Mouse (Mus musculus) heart, postnatal 25 days (tissue): Measurements from ENCODE around the gene Thap2. TPM values are rescaled to one million over a fixed set of nuclear protein-coding genes. Genes with fewer than 3 reads are reported as not detected.
A peak's percentile ranks its signal among the peaks of the same experiment; 100 is the strongest.

Experiments
- DNase-seq: peaks from one replicate; pipeline ENCODE4 v3.0.0; 2022; ENCODE audit warnings: low spot score
- intact Hi-C: fragments of 180-260 bp; cut with DNase I; formaldehyde crosslinking; loops from one replicate; pipeline ENCODE4 v1.15.1; 2025
- total RNA-seq, 2 experiments: library from RNA; stranded (reverse); gene quantifications; 2 replicates each; pipeline ENCODE4 v1.2.3; 2021

Gene Thap2
- total RNA-seq: 1 to 10 TPM; 7.8 to 9.4 TPM

- intact Hi-C loops: loop anchor here (1.0 to 10.0 kb wide), 4 partner anchors 22 to 933 kb away; partner anchors contain the start of genes Rab21 and Tmem19
- peak; percentile 98 for DNase-seq
Observed at GRCm38 (mm10) chr10:115384221-115385017, at the start of gene Thap2, which contains the start of gene Zfc3h1. Gene Thap2 (minus strand): TSS chr10:115384443. Gene Zfc3h1 (plus strand): TSS chr10:115384959.

DNA sequence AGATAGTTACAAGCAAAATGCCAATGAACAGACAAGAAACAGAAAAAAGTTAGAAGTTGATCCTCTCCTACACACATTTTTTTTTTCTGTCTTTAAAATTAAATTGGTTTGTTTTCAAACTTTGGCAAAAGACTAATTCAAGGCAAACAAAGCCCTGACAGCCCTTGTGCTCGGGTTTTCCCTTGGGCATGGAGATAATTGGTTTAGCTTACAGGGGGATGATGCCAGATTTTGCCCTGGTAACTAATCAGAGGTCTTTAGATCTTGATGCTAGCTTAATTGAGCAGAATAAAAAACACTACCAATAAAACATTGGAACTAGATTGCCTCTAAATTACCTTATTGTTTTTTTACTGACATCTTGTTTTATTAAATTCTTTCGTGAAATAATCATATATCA is 41.1 kb upstream of the Thap2 start:
- intact Hi-C loops: loop anchor here (2.0 to 10.0 kb wide), 3 partner anchors 19 to 769 kb away; no protein-coding TSS in a partner anchor
- no peak for DNase-seq

- intact Hi-C loops: loop anchor here (10.0 kb wide), 1 partner anchor 773 kb away; no protein-coding TSS in a partner anchor
- no peak for DNase-seq
Observed at GRCm38 (mm10) chr10:115421976-115422375, 37.7 kb upstream of the Thap2 start.

DNA sequence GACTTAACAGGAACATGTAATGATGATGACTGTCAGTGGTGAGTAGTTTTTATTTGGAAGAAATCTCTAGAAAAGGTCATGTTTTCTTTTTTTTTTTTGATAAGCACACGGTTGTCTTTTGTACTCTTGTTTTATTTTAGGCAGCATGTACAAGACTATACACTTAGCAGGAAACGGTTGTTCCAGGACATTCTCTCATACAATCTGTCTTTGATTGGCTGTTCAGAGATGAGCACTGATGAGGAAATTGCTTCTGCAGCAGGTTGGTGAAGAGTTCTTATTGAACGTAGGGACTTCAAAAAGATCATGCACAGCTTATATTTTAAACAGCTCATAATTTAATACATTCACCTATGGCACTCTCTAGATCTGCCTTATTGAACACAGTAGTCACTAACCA is 29.8 kb upstream of the Thap2 start:
- DNase-seq: no peak
- intact Hi-C loops: no loop called here

DNA sequence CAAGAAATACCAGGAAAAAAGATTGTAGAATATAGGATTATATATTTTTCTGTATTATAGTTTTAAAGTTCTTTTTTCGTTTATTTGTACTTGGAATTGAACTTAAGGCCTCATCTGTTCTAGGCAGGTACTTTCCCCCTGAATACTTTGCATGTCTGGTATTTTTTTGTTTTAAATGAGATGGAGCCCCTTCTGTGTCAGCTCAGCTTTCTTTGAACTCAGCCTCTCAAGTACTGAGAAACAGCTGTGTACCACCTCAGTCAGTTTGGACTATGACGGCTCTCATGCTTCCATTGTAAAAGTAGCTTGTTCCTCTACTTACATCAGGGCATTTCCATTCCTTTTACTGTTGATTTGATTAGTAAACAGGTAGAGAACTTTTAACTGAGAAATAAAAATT is 29.3 kb upstream of the Thap2 start:
- intact Hi-C loops: no loop called here
- no peak for DNase-seq

GRCm38 (mm10) chr10:115406393-115406792 is 22.1 kb upstream of the Thap2 start:
- DNase-seq: no peak
- intact Hi-C loops: loop anchor here (2.0 to 5.0 kb wide), 2 partner anchors 18 to 211 kb away; no protein-coding TSS in a partner anchor

GRCm38 (mm10) chr10:115391896-115392295 is 7.7 kb upstream of the Thap2 start:
- intact Hi-C loops: loop anchor here (5.0 to 10.0 kb wide), 2 partner anchors 35 to 803 kb away; no protein-coding TSS in a partner anchor
- DNase-seq: no peak

- no peak for DNase-seq
- intact Hi-C loops: loop anchor here (5.0 to 10.0 kb wide), 2 partner anchors 36 to 804 kb away; no protein-coding TSS in a partner anchor
Observed at GRCm38 (mm10) chr10:115391076-115391475, 6.8 kb upstream of the Thap2 start.

DNA sequence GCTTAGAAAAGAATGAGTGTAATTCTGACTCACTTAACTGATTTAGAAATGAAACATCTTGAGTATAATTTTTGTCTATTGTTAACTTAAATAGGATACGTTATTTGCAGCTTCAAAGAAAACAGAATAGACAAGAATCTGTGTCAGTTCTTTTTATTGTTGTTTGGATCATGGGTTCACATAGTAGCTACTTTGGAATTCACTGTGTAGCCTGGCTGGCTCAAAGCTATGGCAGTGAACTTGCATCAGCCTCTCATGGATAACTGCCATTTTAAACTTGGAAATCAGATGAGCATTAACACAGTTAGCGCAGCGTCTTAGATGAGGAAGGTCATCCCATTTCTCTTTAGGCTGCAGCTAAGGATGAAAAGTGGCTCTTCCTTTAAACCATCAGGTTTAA is 3.6 kb upstream of the Thap2 start:
- no peak for DNase-seq
- intact Hi-C loops: loop anchor here (5.0 to 10.0 kb wide), 2 partner anchors 143 to 929 kb away; no protein-coding TSS in a partner anchor

- DNase-seq: peak; percentile 47
- intact Hi-C loops: loop anchor here (1.0 to 10.0 kb wide), 3 partner anchors 23 to 932 kb away; partner anchors contain the start of gene Tmem19
Observed at GRCm38 (mm10) chr10:115385018-115386002, 1.1 kb upstream of the Thap2 start.

GRCm38 (mm10) chr10:115383644-115384220 is 511 bp downstream of the Thap2 start:
- no peak for DNase-seq
- intact Hi-C loops: loop anchor here (5.0 to 10.0 kb wide), 2 partner anchors 66 to 139 kb away; partner anchors contain the start of gene Rab21

GRCm38 (mm10) chr10:115382846-115383643 is 1.2 kb downstream of the Thap2 start:
- no peak for DNase-seq
- intact Hi-C loops: loop anchor here (5.0 to 10.0 kb wide), 2 partner anchors 66 to 138 kb away; partner anchors contain the start of gene Rab21

DNA sequence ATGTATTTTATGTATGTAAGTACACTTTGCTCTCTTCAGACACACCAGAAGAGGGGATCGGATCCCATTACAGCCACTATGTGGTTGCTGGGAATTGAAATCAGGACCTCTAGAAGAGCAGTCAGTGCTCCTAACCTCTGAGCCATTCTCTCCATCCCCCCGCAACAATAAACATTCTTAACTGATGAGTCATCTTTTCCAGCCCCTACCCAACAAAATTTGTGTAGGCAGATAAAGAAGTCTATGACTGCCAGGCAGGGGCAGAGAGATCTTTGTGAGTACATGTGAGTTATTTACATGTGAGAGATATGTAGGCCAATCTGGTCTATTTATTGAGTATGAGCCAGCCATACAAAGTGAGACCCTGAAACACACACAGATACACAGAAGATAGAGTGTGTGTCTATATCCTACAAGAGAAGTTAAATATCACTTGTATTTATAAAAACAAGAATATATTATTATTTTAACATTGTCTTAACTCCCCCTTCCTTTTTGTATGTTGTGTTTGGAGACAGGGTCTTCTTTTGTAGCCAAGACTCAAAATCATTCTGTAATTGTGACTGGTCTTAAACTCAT is 2.6 kb downstream of the Thap2 start:
- no peak for DNase-seq
- intact Hi-C loops: loop anchor here (5.0 to 10.0 kb wide), 2 partner anchors 64 to 137 kb away; partner anchors contain the start of gene Rab21

DNA sequence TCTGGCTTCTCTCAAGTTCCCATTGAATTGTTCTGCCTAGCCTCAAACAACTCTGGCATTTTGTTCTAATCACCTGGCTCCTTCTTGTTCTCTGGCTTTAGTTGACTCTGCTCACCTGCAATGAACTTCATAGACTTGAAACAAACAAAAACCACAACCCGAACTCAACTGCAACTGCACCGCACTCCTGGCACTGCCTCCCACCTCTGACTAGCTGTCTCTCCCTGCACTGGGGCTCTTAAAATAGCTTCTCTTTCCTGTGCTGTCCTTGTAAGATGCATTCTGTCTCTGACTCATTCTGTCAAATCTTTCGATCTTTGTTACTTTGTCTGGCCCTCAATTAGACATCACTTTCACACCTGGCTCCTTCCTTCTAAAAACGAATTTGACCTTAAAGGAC is 21.1 kb downstream of the Thap2 start:
- intact Hi-C loops: loop anchor here (5.0 kb wide), 1 partner anchor 46 kb away; the partner anchor contains the start of gene Rab21

DNA sequence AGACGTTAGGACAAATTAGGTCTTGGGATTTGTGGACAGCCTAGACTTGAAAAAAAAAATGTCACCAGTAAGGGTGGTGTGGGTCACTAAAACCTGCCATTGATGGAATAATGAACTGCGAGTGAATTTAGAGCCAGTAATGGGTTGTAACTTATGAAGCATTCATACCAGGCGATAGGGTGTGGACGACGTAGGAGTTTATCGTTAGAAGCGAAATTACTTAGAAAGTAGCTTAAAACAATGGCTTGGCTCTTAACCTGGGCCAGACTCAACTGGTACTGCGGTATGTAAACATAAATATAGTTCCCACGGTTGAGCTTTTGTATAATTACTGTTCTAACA is 21.6 kb downstream of the Thap2 start:
- intact Hi-C loops: loop anchor here (1.0 to 5.0 kb wide), 2 partner anchors 23 to 45 kb away; partner anchors contain the start of gene Rab21
- DNase-seq: no peak

More for the DNA sequence above, 21.1 kb downstream of the Thap2 start:
- DNase-seq: no peak

DNA sequence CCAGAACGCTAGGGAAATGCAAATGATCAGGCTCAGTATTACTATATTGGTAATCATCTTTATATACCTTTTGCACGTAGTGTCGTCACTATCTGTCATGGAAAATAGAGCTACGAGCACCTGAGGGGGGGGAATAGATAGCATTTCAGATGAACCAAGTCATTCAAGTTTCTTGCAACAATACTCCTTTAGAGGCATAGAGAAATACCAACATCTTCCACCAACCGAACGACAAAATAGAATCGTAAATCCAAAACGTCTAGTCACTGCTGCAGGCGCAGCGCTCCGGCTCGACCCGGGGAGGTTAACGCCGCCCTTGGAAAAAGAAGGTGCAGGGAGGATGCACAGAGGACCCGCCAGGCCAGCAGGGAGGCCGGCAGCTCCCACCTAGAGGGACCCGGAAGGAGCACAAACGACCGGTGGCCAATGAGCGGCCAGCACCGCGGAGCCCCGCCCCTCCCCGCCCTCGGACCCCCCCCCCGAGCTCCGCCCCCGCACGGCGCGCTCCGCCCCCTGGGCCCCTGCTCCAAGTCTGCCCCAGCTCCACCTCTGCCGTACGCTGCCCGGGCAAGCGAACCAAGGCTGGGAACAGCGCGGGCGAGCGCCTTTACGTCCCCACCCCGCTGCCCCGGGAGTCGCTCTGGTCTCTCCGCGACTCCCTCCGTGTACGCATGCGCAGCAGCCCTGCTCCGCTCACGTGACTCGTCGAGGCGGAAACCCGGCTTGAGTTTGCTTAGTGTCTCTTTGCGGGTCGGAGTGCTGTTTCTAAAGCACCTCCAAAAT is 22.2 kb downstream of the Thap2 start, which contains the start of gene Tmem19:
Gene Tmem19, minus strand, starts transcription at position 662 of the 783 bp plus-strand sequence.
- DNase-seq: peak; percentile 96
- intact Hi-C loops: loop anchor here (1.0 to 5.0 kb wide), 2 partner anchors 23 to 45 kb away; partner anchors contain the start of gene Rab21

- DNase-seq: no peak
- intact Hi-C loops: no loop called here
Observed at GRCm38 (mm10) chr10:115359066-115359465, 25.2 kb downstream of the Thap2 start.
